Mouse (Mus musculus) embryonic fibroblast, embryonic 13.5 days (primary cell): ENCODE measurements around the gene Psma7. TPM values are rescaled to one million over a fixed set of nuclear protein-coding genes. Genes with fewer than 3 reads are reported as not detected.
A peak's percentile ranks its signal among the peaks of the same experiment; 100 is the strongest.

Experiments
- H3K27ac ChIP-seq: 2 replicates; pipeline ENCODE4 v1.5.1; 2012; ENCODE audit warnings: low read length, control low read depth, inconsistent platforms; ENCODE audit not compliant: insufficient read depth
- H3K4me1 ChIP-seq: 2 replicates; pipeline ENCODE4 v1.6.1; 2011; ENCODE audit warnings: low read length; ENCODE audit not compliant: control insufficient read depth, insufficient read depth
- H3K4me3 ChIP-seq: 2 replicates; pipeline ENCODE4 v1.5.1; 2011; ENCODE audit warnings: mild to moderate bottlenecking, control low read depth, low read length; ENCODE audit not compliant: insufficient read depth
- CTCF ChIP-seq: IDR thresholded peaks from 2 replicates; pipeline ENCODE4 v1.5.1; 2011; ENCODE audit warnings: mild to moderate bottlenecking, control low read depth, low read length, moderate library complexity, borderline replicate concordance; ENCODE audit not compliant: insufficient read depth
- POLR2A ChIP-seq: IDR thresholded peaks from 2 replicates; pipeline ENCODE4 v1.6.1; 2011; ENCODE audit warnings: low read depth, mild to moderate bottlenecking, control low read depth, low read length, moderate library complexity
- polyA plus RNA-seq: library from polyadenylated mRNA; stranded (reverse); fragments of >200 nt; gene quantifications from 2 replicates; pipeline ENCODE4 v1.2.4, GENCODE M21; 2011; ENCODE audit warnings: low read depth; ENCODE audit not compliant: missing spikeins, insufficient read length

Psma7 gene
- polyA plus RNA-seq, 1 experiment = 163 TPM

- Histone ChIP-seq H3K4me1 (no peaks in the 10 kb centered on the region), H3K4me3 (peak overlapping the region; percentile 57), H3K27ac (peak overlapping the region; percentile 63)
- TF ChIP-seq CTCF = no peak
- no peak for TF ChIP-seq POLR2A
Observed at GRCm38 (mm10) chr2:180025135-180025860, 16.9 kb downstream of the Psma7 start.

- Histone ChIP-seq H3K27ac (peak within 1 kb of the TSS; percentile 63), H3K4me1 (no peaks in the 10 kb centered on the region)
- TF ChIP-seq CTCF = no peak
- peak; percentile 74 for TF ChIP-seq POLR2A
Observed at GRCm38 (mm10) chr2:180024401-180025098, 17.7 kb downstream of the Psma7 start, which contains the start of gene Lsm14b. TSS of gene Lsm14b (plus strand) at chr2:180024987.

DNA sequence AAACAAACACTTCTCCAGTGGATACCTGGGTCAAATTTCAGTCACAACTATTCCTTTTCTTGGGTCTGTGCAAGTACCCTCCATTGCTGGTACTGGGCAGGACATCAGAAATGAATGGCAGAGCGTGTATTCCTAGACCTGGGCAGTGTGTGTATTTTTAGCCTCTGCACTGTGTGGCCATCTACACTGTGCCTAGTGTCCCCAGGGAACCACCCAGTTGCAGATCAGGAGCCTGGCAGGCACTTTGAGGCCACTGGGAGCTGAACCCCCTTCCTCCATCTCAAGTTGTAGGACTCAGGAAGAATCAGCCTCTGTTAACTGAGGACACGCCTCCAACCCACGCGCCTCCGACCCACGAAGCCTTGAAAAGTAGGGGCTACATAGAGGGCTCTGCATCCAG, 19.5 kb downstream of the Psma7 start:
- H3K4me1 ChIP-seq = no peaks in the 10 kb centered on the region
- TF ChIP-seq CTCF = no peak
- TF ChIP-seq POLR2A = no peak
- H3K4me3 ChIP-seq = no peak overlapping the region
- H3K27ac ChIP-seq = no peak overlapping the region

More at GRCm38 (mm10) chr2:180024401-180025098, 17.7 kb downstream of the Psma7 start, which contains the start of gene Lsm14b:
- peak within 1 kb of the TSS; percentile 81 for H3K4me3 ChIP-seq

GRCm38 (mm10) chr2:180020919-180021318, 21.3 kb downstream of the Psma7 start:
- Histone ChIP-seq H3K4me3 (no peak overlapping the region), H3K4me1 (no peaks in the 10 kb centered on the region), H3K27ac (no peak overlapping the region)
- TF ChIP-seq POLR2A = no peak

DNA sequence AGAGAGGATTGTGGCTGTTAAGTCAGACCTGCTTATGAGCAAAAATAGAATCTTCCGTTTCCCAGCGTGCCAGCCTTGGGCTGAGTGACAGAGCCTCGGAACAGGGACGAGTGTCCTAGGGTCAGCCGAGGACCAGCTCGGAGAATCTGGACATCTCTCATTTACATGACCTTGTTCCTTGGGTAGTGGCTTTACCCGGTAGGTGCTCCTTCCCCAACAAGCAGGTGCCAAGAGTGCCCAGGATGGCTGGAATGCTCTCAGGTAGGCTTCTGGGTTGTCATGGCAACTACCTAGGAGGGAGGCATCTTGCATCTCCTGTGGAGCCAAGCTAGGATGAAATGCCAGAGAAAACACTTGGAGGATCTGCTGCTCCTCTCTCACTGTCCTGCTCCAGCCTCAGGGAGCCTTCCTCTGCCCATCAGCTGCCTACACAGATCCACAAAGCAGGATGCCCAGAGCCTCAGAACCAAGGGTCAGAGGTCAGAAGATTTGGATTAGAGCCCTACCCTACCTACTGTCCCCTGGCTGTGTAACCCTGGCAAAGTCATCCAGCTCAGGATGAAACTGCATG, 22.1 kb downstream of the Psma7 start:
- no peak for TF ChIP-seq CTCF
- no peak for TF ChIP-seq POLR2A
- Histone ChIP-seq H3K4me3 (no peak overlapping the region), H3K4me1 (no peaks in the 10 kb centered on the region), H3K27ac (no peak overlapping the region)

- H3K4me1 ChIP-seq = no peaks in the 10 kb centered on the region
- TF ChIP-seq POLR2A = no peak
- TF ChIP-seq CTCF = no peak
- H3K27ac ChIP-seq = no peak overlapping the region
- no peak overlapping the region for H3K4me3 ChIP-seq
Observed at GRCm38 (mm10) chr2:180018573-180018972, 23.7 kb downstream of the Psma7 start.

DNA sequence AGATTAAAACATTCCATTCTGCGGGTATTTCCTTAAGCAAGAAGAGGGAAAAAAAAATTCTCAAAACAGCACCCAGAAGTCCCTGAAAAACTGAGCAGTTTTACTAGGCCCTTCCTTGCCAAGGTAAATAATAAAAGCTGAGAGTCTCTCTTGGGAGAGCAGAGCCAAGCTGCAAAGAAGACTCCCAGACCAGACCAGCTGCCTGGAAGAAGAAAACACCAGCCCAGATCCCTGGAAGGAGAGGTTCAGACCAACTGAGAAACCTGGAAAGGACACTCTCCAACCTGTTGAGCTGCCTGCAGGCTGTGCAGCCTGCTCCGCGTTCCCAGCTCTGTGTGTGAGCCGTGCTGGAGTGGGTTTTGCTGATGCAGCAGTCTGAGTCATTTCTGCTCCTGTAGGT, 24.6 kb downstream of the Psma7 start:
- no peak overlapping the region for H3K27ac ChIP-seq
- no peak for TF ChIP-seq POLR2A
- no peak for TF ChIP-seq CTCF
- H3K4me1 ChIP-seq = no peaks in the 10 kb centered on the region
- H3K4me3 ChIP-seq = no peak overlapping the region

DNA sequence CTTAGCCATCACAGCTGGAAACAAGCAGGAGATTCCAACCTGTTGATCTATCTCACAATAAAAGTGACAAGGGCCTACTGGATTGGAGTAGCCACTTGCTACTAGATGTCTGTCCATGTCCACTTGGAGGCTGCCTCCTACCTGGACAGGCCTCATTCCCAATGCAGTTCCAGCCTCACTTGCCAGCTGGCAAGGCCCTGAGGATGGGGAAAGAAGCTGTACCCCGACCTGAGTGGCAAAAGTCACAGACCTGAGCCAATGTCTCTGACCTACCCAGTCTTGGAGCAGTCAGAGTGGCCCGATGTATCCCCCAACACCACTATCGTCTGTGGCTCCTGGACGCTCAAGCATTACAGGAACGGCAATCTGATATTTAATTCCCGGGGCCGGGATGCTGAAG, 28.5 kb downstream of the Psma7 start:
- no peak overlapping the region for H3K27ac ChIP-seq
- TF ChIP-seq CTCF (no peak), POLR2A (no peak)
- no peak overlapping the region for H3K4me3 ChIP-seq
- H3K4me1 ChIP-seq = no peaks in the 10 kb centered on the region

- TF ChIP-seq POLR2A (no peak), CTCF (no peak)
- Histone ChIP-seq H3K27ac (no peak overlapping the region), H3K4me3 (no peak overlapping the region), H3K4me1 (no peaks in the 10 kb centered on the region)
Observed at GRCm38 (mm10) chr2:180011370-180011769, 30.9 kb downstream of the Psma7 start.

GRCm38 (mm10) chr2:180010686-180011085, 31.5 kb downstream of the Psma7 start:
- Histone ChIP-seq H3K4me1 (no peaks in the 10 kb centered on the region), H3K27ac (no peak overlapping the region), H3K4me3 (no peak overlapping the region)
- no peak for TF ChIP-seq POLR2A
- TF ChIP-seq CTCF = no peak
